Mouse (Mus musculus): Measurements from ENCODE around the gene Elmod1. TPM values are rescaled to one million over a fixed set of nuclear protein-coding genes. Genes with fewer than 3 reads are reported as not detected.

Elmod1 gene
- polyA plus RNA-seq, 1 experiment from 2014 or later: 1.2 TPM

- DNase-seq (ENCODE audit: low spot score): no peak
- Histone ChIP-seq H3K27ac (no peak overlapping the region), H3K4me3 (no peak overlapping the region), H3K9me3 (no peaks in the 10 kb centered on the region), H3K36me3 (no peaks in the 10 kb centered on the region), H3K27me3 (ENCODE audit: insufficient read depth, poor library complexity, severe bottlenecking) (no peaks in the 10 kb centered on the region), H3K4me1 (replicated peaks) (peaks cover 5% of the 10 kb centered on the region; the same call in 1 of the 2 replicates)
- WGBS: 18% methylated on average over 6 of the region's 6 CpGs
These were observed 20.2 kb downstream of the Elmod1 start for GRCm38 (mm10) chr9:53954853-53955252.

GRCm38 (mm10) chr9:53947463-53947862 lies 27.6 kb downstream of the Elmod1 start:
- Histone ChIP-seq H3K9me3 (no peaks in the 10 kb centered on the region), H3K27me3 (ENCODE audit: insufficient read depth, poor library complexity, severe bottlenecking) (no peaks in the 10 kb centered on the region)
- 89% methylated on average over 2 of the region's 2 CpGs for WGBS

GRCm38 (mm10) chr9:53938555-53938954 lies 36.5 kb downstream of the Elmod1 start:
- 87% methylated on average over 3 of the region's 3 CpGs for WGBS
- Histone ChIP-seq H3K27me3 (ENCODE audit: insufficient read depth, poor library complexity, severe bottlenecking) (no peaks in the 10 kb centered on the region), H3K9me3 (no peaks in the 10 kb centered on the region), H3K27ac (no peak overlapping the region), H3K4me3 (no peak overlapping the region), H3K4me1 (replicated peaks) (0 out of 2 replicates have a peak, but pooled peaks cover 8% of the 10 kb centered on the region), H3K36me3 (no peaks in the 10 kb centered on the region)
- no peak for DNase-seq (ENCODE audit: low spot score)

More at GRCm38 (mm10) chr9:53947463-53947862, 27.6 kb downstream of the Elmod1 start:
- no peak overlapping the region for H3K4me3 ChIP-seq
- DNase-seq (ENCODE audit: low spot score): no peak
- H3K36me3 ChIP-seq: no peaks in the 10 kb centered on the region
- H3K27ac ChIP-seq: no peak overlapping the region
- peaks cover 8% of the 10 kb centered on the region; the same call in 1 of the 2 replicates for H3K4me1 ChIP-seq (replicated peaks)

GRCm38 (mm10) chr9:53934179-53934578 lies 40.9 kb downstream of the Elmod1 start:
- peak; percentile 53 for DNase-seq (ENCODE audit: low spot score)
- H3K4me3 ChIP-seq: no peak overlapping the region
- WGBS: 73% methylated on average over 13 of the region's 13 CpGs
- H3K27ac ChIP-seq: no peak overlapping the region
- no peaks in the 10 kb centered on the region for H3K9me3 ChIP-seq
- no peaks in the 10 kb centered on the region for H3K27me3 ChIP-seq (ENCODE audit: insufficient read depth, poor library complexity, severe bottlenecking)
- H3K4me1 ChIP-seq (replicated peaks): 0 out of 2 replicates have a peak, but pooled peaks cover 8% of the 10 kb centered on the region
- H3K36me3 ChIP-seq: no peaks in the 10 kb centered on the region

- Histone ChIP-seq H3K27me3 (ENCODE audit: insufficient read depth, poor library complexity, severe bottlenecking) (no peaks in the 10 kb centered on the region), H3K9me3 (no peaks in the 10 kb centered on the region), H3K4me1 (replicated peaks) (0 out of 2 replicates have a peak, but pooled peaks cover 8% of the 10 kb centered on the region), H3K4me3 (no peak overlapping the region), H3K36me3 (no peaks in the 10 kb centered on the region), H3K27ac (no peak overlapping the region)
- no peak for DNase-seq (ENCODE audit: low spot score)
- WGBS: 87% methylated on average over 4 of the region's 4 CpGs
These were observed 41.7 kb downstream of the Elmod1 start for GRCm38 (mm10) chr9:53933375-53933774.

GRCm38 (mm10) chr9:53930906-53931305 lies 44.2 kb downstream of the Elmod1 start:
- WGBS: 65% methylated on average over 7 of the region's 7 CpGs
- 0 out of 2 replicates have a peak, but pooled peaks cover 3% of the 10 kb centered on the region for H3K4me1 ChIP-seq (replicated peaks)
- H3K9me3 ChIP-seq: no peaks in the 10 kb centered on the region
- no peak overlapping the region for H3K4me3 ChIP-seq
- no peak for DNase-seq (ENCODE audit: low spot score)
- H3K27ac ChIP-seq: no peak overlapping the region
- H3K36me3 ChIP-seq: no peaks in the 10 kb centered on the region
- no peaks in the 10 kb centered on the region for H3K27me3 ChIP-seq (ENCODE audit: insufficient read depth, poor library complexity, severe bottlenecking)

GRCm38 (mm10) chr9:53921061-53921460 lies 54.0 kb downstream of the Elmod1 start:
- no peak for DNase-seq (ENCODE audit: low spot score)
- H3K4me3 ChIP-seq: no peak overlapping the region
- no peaks in the 10 kb centered on the region for H3K27me3 ChIP-seq (ENCODE audit: insufficient read depth, poor library complexity, severe bottlenecking)
- no peaks in the 10 kb centered on the region for H3K9me3 ChIP-seq
- no peaks in the 10 kb centered on the region for H3K36me3 ChIP-seq
- no peaks in the 10 kb centered on the region; the same call in 1 of the 2 replicates for H3K4me1 ChIP-seq (replicated peaks)
- WGBS: 98% methylated on average over 1 of the region's 1 CpGs
- no peak overlapping the region for H3K27ac ChIP-seq

GRCm38 (mm10) chr9:53915929-53916721 lies 59.0 kb downstream of the Elmod1 start:
- Histone ChIP-seq H3K27ac (no peak overlapping the region), H3K9me3 (no peaks in the 10 kb centered on the region), H3K4me1 (replicated peaks) (no peaks in the 10 kb centered on the region; the same call in 1 of the 2 replicates), H3K27me3 (ENCODE audit: insufficient read depth, poor library complexity, severe bottlenecking) (no peaks in the 10 kb centered on the region), H3K36me3 (no peaks in the 10 kb centered on the region), H3K4me3 (no peak overlapping the region)
- DNase-seq (ENCODE audit: low spot score): no peak
- WGBS: 78% methylated on average over 10 of the region's 10 CpGs

- 98% methylated on average over 2 of the region's 2 CpGs for WGBS
- no peaks in the 10 kb centered on the region for H3K36me3 ChIP-seq
- DNase-seq (ENCODE audit: low spot score): no peak
- no peak overlapping the region for H3K4me3 ChIP-seq
- no peaks in the 10 kb centered on the region for H3K9me3 ChIP-seq
- H3K27ac ChIP-seq: no peak overlapping the region
- H3K27me3 ChIP-seq (ENCODE audit: insufficient read depth, poor library complexity, severe bottlenecking): no peaks in the 10 kb centered on the region
- H3K4me1 ChIP-seq (replicated peaks): no peaks in the 10 kb centered on the region
These were observed 64.3 kb downstream of the Elmod1 start for GRCm38 (mm10) chr9:53910823-53911222.

GRCm38 (mm10) chr9:53910331-53910730 lies 64.8 kb downstream of the Elmod1 start:
- Histone ChIP-seq H3K27me3 (ENCODE audit: insufficient read depth, poor library complexity, severe bottlenecking) (no peaks in the 10 kb centered on the region), H3K9me3 (no peaks in the 10 kb centered on the region), H3K4me3 (no peak overlapping the region), H3K4me1 (replicated peaks) (no peaks in the 10 kb centered on the region), H3K36me3 (no peaks in the 10 kb centered on the region), H3K27ac (no peak overlapping the region)
- no peak for DNase-seq (ENCODE audit: low spot score)
- WGBS: 92% methylated on average over 5 of the region's 5 CpGs

GRCm38 (mm10) chr9:53906798-53907197 lies 68.3 kb downstream of the Elmod1 start:
- H3K36me3 ChIP-seq: no peaks in the 10 kb centered on the region
- no peak overlapping the region for H3K27ac ChIP-seq
- WGBS: 90% methylated on average over 10 of the region's 10 CpGs
- H3K4me3 ChIP-seq: no peak overlapping the region
- H3K9me3 ChIP-seq: no peaks in the 10 kb centered on the region
- H3K4me1 ChIP-seq (replicated peaks): no peaks in the 10 kb centered on the region
- no peak for DNase-seq (ENCODE audit: low spot score)
- no peaks in the 10 kb centered on the region for H3K27me3 ChIP-seq (ENCODE audit: insufficient read depth, poor library complexity, severe bottlenecking)

GRCm38 (mm10) chr9:53905418-53905817 lies 69.7 kb downstream of the Elmod1 start:
- WGBS: 49% methylated on average over 3 of the region's 3 CpGs

GRCm38 (mm10) chr9:53903215-53903842 lies 71.8 kb downstream of the Elmod1 start:
- Histone ChIP-seq H3K27ac (no peak overlapping the region), H3K4me1 (replicated peaks) (no peaks in the 10 kb centered on the region), H3K27me3 (ENCODE audit: insufficient read depth, poor library complexity, severe bottlenecking) (no peaks in the 10 kb centered on the region), H3K9me3 (no peaks in the 10 kb centered on the region), H3K36me3 (no peaks in the 10 kb centered on the region), H3K4me3 (no peak overlapping the region)
- no peak for DNase-seq (ENCODE audit: low spot score)
- WGBS: 91% methylated on average over 7 of the region's 7 CpGs

More at GRCm38 (mm10) chr9:53905418-53905817, 69.7 kb downstream of the Elmod1 start:
- Histone ChIP-seq H3K27me3 (ENCODE audit: insufficient read depth, poor library complexity, severe bottlenecking) (no peaks in the 10 kb centered on the region), H3K36me3 (no peaks in the 10 kb centered on the region), H3K9me3 (no peaks in the 10 kb centered on the region), H3K4me3 (no peak overlapping the region), H3K4me1 (replicated peaks) (no peaks in the 10 kb centered on the region), H3K27ac (no peak overlapping the region)
- DNase-seq (ENCODE audit: low spot score): no peak
